Mouse (Mus musculus): Measurements from ENCODE around the gene Mphosph10. TPM values are rescaled to one million over a fixed set of nuclear protein-coding genes. Genes with fewer than 3 reads are reported as not detected.

Gene Mphosph10
- total and polyA plus RNA-seq, 3 experiments: 77.6 to 290 (median 87.9) TPM

DNA sequence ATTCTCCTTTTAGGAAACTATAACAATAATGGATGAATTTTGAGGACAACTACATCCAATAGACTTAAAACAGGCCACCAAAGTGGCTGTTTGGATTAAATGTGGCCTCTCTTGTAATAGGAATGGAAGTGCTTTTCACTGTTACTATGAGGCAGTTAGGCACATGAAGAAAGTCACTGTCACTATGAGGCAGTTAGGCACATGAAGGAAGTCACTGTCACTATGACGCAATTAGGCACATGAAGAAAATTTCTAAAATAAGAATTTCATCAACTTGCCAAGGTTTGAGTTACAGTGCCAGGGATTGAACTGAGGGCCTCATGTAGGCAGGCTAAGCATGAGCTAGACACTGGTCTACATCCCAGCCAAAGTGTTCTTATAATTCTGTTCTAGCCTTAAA lies 8.7 kb upstream of the Mphosph10 start:
- Histone ChIP-seq H3K9ac (ENCODE audit: control insufficient read depth, low read depth, low read length, poor library complexity, severe bottlenecking) (no peak overlapping the region), H3K4me3 (ENCODE audit: control insufficient read depth in 1 of 2, insufficient read depth in 1 of 2, low read depth in 2 of 2, low read length in 2 of 2) (no peak overlapping the region), H3K27me3 (ENCODE audit: control insufficient read depth in 1 of 2, insufficient read depth in 2 of 2, low read length in 2 of 2) (no peaks in the 10 kb centered on the region), H3K9me3 (replicated peaks; ENCODE audit: insufficient read depth, low read length) (no peaks in the 10 kb centered on the region), H3K27ac (ENCODE audit: control insufficient read depth, low read depth, low read length) (no peak overlapping the region), H3K4me1 (ENCODE audit: control insufficient read depth in 1 of 2, insufficient read depth in 2 of 2, low read length in 2 of 2) (no peaks in the 10 kb centered on the region), H3K79me2 (ENCODE audit: control insufficient read depth, insufficient read depth, low read length, poor library complexity) (no peaks in the 10 kb centered on the region), H3K36me3 (ENCODE audit: control insufficient read depth in 1 of 2, insufficient read depth in 2 of 2, low read length in 2 of 2) (no peaks in the 10 kb centered on the region)
- TF ChIP-seq UBTF (IDR thresholded peaks at IDR 0.05; ENCODE audit: borderline replicate concordance, insufficient read depth, low read depth, low read length) (no peak), ZMIZ1 (IDR thresholded peaks at IDR 0.05; ENCODE audit: low read depth, low read length) (no peak), HCFC1 (IDR thresholded peaks at IDR 0.05; ENCODE audit: low read depth, low read length) (no peak), E2F4 (IDR thresholded peaks at IDR 0.05; ENCODE audit: borderline replicate concordance, low read depth, low read length) (no peak), MYC (IDR thresholded peaks at IDR 0.05; ENCODE audit: low read depth, low read length) (no peak), NRF1 (IDR thresholded peaks at IDR 0.05; ENCODE audit: insufficient read depth, low read depth, low read length, poor library complexity, severe bottlenecking) (no peak), MEF2A (IDR thresholded peaks at IDR 0.05; ENCODE audit: extremely low read depth, insufficient replicate concordance, low read depth, low read length, poor library complexity, severe bottlenecking) (no peak), ZKSCAN1 (IDR thresholded peaks at IDR 0.05; ENCODE audit: low read depth, low read length) (no peak), NELFE (IDR thresholded peaks at IDR 0.05; ENCODE audit: low read depth, low read length) (no peak), POLR2AphosphoS5 (IDR thresholded peaks at IDR 0.05; ENCODE audit: borderline replicate concordance, low read depth, low read length) (no peak), CHD1 (IDR thresholded peaks at IDR 0.05; ENCODE audit: low read depth, low read length) (no peak), EP300 (IDR thresholded peaks at IDR 0.05; ENCODE audit: low read depth in 1 of 2, low read length in 2 of 2) (no peak), CHD2 (IDR thresholded peaks at IDR 0.05; ENCODE audit: low read length) (no peak), SIN3A (IDR thresholded peaks at IDR 0.05; ENCODE audit: low read length) (no peak), RAD21 (IDR thresholded peaks at IDR 0.05; ENCODE audit: low read depth, low read length) (no peak), POLR2AphosphoS2 (IDR thresholded peaks at IDR 0.05; ENCODE audit: low read length) (no peak), TAL1 (IDR thresholded peaks at IDR 0.05; ENCODE audit: low read length) (no peak), MAFK (IDR thresholded peaks at IDR 0.05; ENCODE audit: borderline replicate concordance, low read depth, low read length) (no peak), RCOR1 (IDR thresholded peaks at IDR 0.05; ENCODE audit: low read depth, low read length) (no peak)
- no peak for DNase-seq (ENCODE audit: low read depth, low spot score)

GRCm38 (mm10) chr7:64392819-64393151 lies 717 bp upstream of the Mphosph10 start:
- peaks cover 25% of the 10 kb centered on the region for H3K79me2 ChIP-seq (ENCODE audit: control insufficient read depth, insufficient read depth, low read length, poor library complexity)

More at GRCm38 (mm10) chr7:64392819-64393151, 717 bp upstream of the Mphosph10 start:
- no peaks in the 10 kb centered on the region for H3K27me3 ChIP-seq (ENCODE audit: control insufficient read depth in 1 of 2, insufficient read depth in 2 of 2, low read length in 2 of 2)
- no peak for DNase-seq (ENCODE audit: low read depth, low spot score)
- TF ChIP-seq MYC (IDR thresholded peaks at IDR 0.05; ENCODE audit: low read depth, low read length) (0 out of 2 replicates have a peak, but pooled peaks have one; percentile 13), JUND (IDR thresholded peaks at IDR 0.05; ENCODE audit: low read depth, low read length) (no peak)
- H3K36me3 ChIP-seq (ENCODE audit: control insufficient read depth in 1 of 2, insufficient read depth in 2 of 2, low read length in 2 of 2): peaks cover 11 to 21% of the 10 kb centered on the region in 2 experiments
- H3K9ac ChIP-seq (ENCODE audit: control insufficient read depth, low read depth, low read length, poor library complexity, severe bottlenecking): peak overlapping the region; percentile 70
- peak overlapping the region; percentile 64 to 69 for H3K4me3 ChIP-seq (ENCODE audit: control insufficient read depth in 1 of 2, insufficient read depth in 1 of 2, low read depth in 2 of 2, low read length in 2 of 2)
- peaks cover 3 to 4% of the 10 kb centered on the region in 2 experiments for H3K4me1 ChIP-seq (ENCODE audit: control insufficient read depth in 1 of 2, insufficient read depth in 2 of 2, low read length in 2 of 2)
- no peak overlapping the region for H3K27ac ChIP-seq (ENCODE audit: control insufficient read depth, low read depth, low read length)
- no peaks in the 10 kb centered on the region for H3K9me3 ChIP-seq (replicated peaks; ENCODE audit: insufficient read depth, low read length)

Measured in MEL (cell line).